Mouse (Mus musculus): ENCODE data around the gene Tbc1d4.
"Not testable (repeated sequence)": the region's sequence is repeated elsewhere in the genome, so short reads cannot be mapped to it uniquely, and the experiment has no call there.

Gene Tbc1d4

GRCm38 (mm10) chr14:101595301-101596080 lies 13.5 kb downstream of the Tbc1d4 start:
- DNase-seq (ENCODE audit: low spot score): no peak

GRCm38 (mm10) chr14:101594001-101594400 lies 15.0 kb downstream of the Tbc1d4 start:
- DNase-seq (ENCODE audit: low spot score): no peak

DNA sequence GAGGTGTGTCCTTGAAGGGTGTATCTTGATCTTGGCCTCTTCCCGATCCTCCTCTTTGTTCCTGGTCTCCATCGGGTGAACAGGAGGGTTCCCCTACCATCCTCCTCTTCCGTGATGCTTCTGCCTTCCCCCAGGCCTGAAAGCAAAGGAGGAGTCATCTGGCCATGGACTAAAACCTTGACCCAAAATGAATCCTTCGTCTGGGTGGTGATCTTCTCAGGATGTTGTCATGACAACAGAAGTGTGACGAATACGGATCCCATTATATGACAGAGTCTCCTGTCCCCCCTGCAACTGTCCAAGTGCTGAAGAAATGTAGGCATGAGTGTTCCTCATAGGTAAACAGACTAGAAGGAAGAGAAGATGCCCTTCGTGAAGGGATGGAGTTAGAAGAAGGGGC lies 15.7 kb downstream of the Tbc1d4 start:
- DNase-seq (ENCODE audit: low spot score): no peak

GRCm38 (mm10) chr14:101591101-101591500 lies 17.9 kb downstream of the Tbc1d4 start:
- DNase-seq (ENCODE audit: low spot score): no peak

- DNase-seq (ENCODE audit: low spot score): not testable (repeated sequence)
Observed at GRCm38 (mm10) chr14:101588209-101588991, 20.6 kb downstream of the Tbc1d4 start.

- not testable (repeated sequence) for DNase-seq (ENCODE audit: low spot score)
Observed at GRCm38 (mm10) chr14:101587366-101588040, 21.5 kb downstream of the Tbc1d4 start.

DNA sequence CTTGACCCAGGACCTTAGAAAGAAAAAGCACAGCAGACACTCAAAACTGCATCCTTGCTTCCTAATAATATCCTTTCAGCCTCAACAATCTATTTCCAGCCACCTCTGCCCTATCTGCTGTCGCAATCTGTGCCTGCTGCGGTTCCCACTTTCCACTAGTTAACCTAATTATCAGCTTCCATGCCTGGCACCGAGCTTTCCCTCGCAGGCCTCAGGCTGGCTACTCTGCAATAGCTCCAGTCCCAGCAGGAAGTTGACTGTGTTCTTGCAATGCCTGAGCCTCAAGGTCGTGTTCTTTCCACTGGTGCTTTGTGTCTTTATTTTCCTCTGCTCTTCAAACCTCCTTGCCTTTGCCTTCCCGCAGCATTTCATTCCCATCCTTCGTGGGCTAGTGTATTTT lies 22.9 kb downstream of the Tbc1d4 start:
- DNase-seq (ENCODE audit: low spot score): no peak

GRCm38 (mm10) chr14:101575651-101576050 lies 33.3 kb downstream of the Tbc1d4 start:
- peak; percentile 37 for DNase-seq (ENCODE audit: low spot score)

- DNase-seq (ENCODE audit: low spot score): no peak
Observed at GRCm38 (mm10) chr14:101574536-101574935, 34.5 kb downstream of the Tbc1d4 start.

DNA sequence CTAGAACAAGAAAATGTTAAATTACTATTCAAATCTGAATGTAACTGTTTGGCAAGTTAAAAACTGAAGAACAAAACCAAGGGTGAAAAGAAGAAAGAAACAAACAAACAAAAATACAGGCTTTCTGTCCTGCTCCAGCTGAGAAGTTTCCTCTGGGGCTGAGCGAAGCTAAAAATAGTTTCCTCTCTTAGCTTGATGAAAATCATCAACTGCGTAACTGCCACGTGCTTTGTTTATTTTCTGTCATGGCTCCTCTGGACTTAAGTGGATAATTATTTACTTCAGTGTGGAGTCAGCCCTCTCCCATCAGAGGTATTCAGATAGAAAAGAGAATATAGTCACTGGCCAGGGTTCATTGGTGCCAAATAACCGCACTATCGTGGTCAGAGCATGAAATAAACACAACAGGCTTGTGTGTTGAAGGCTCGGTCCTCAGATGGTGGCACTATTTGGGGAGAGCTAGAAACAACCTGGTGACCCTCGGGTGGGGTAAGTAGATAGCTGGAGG lies 35.8 kb downstream of the Tbc1d4 start:
- DNase-seq (ENCODE audit: low spot score): no peak

GRCm38 (mm10) chr14:101568828-101569227 lies 40.2 kb downstream of the Tbc1d4 start:
- DNase-seq (ENCODE audit: low spot score): no peak

- DNase-seq (ENCODE audit: low spot score): no peak
Observed at GRCm38 (mm10) chr14:101566717-101567116, 42.3 kb downstream of the Tbc1d4 start.

GRCm38 (mm10) chr14:101565661-101566060 lies 43.3 kb downstream of the Tbc1d4 start:
- DNase-seq (ENCODE audit: low spot score): no peak

DNA sequence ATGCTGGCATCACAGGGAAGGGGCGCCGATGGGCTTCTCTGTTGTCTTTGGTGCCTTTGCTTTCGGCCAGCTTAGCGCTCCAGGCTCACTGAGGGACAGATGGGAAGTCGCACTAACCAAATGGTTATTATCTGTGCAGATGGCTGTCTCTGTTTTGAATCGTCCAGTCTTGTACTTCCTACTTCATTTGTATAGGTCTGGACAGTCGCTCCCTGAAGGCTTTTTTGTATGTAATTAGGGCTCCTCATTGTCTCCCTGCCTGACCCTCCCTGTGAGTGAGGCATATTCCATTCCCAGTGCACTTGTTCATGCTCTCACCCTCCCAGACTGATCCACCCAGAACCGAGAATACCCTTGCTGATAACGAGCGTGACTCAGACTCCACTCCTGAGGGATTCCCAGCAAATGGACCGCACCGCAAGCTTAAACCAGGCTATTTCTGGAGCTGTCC lies 47.7 kb downstream of the Tbc1d4 start:
- peak; percentile 26 for DNase-seq (ENCODE audit: low spot score)

- DNase-seq (ENCODE audit: low spot score): no peak
Observed at GRCm38 (mm10) chr14:101559446-101559845, 49.5 kb downstream of the Tbc1d4 start.

GRCm38 (mm10) chr14:101548885-101549573 lies 60.0 kb downstream of the Tbc1d4 start:
- no peak for DNase-seq (ENCODE audit: low spot score)

DNA sequence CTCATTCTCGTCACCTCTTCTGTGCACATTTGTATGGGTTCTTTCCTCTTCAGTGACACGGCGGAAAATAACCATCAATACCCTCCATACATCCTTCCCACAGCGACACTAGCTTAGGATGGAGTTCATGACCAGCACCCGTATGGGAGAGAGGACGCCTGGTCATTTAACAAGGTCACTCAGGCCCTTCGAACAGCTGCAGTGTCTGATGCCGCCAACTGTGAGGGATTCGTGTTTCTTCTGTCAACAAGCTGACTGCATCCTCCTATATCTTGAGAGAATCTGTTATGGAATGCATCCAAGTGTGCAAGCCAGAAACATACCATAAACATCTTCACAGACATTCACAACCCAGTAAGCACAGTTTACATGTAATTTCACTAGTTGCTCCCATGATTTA lies 67.1 kb downstream of the Tbc1d4 start:
- DNase-seq (ENCODE audit: low spot score): no peak

DNA sequence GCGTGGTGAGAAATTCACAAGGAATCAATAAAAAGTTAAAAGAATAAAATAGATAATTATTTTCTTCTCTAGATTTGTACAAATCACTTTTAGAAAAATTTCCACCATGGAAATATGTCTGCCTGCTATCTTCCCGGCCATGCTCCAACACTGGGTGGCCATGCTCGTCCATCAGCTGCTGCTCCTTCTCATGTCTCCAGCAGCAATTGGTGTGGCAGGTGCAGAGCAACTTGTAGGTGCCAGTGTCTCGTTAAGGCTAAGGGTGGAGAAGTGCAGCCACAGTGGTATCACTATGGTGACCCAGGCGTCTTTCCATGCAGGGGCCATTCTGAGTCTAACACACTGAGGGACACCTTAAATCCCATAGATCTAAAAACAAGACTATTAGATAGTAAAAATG lies 67.8 kb downstream of the Tbc1d4 start:
- DNase-seq (ENCODE audit: low spot score): no peak

GRCm38 (mm10) chr14:101540466-101540865 lies 68.5 kb downstream of the Tbc1d4 start:
- DNase-seq (ENCODE audit: low spot score): no peak

GRCm38 (mm10) chr14:101537906-101538305 lies 71.1 kb downstream of the Tbc1d4 start:
- DNase-seq (ENCODE audit: low spot score): no peak

DNA sequence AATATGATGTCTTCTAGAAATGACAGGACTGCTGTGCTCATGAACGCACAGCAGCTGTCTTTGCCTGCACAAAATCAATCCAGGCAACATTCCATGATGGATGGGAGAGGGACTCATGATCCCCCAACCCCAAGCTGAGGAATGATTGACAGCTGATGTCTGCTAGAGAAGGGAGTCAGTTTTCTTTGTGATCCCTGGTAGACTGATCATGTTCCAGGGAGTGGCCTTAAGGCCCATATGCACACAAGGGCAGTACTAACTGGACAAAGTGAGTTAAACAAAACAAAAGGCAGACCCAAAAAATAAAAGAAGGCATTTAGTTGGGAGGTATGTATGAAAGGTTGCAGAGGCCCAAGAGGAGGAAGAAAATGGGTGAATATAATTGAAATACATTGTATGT lies 71.6 kb downstream of the Tbc1d4 start:
- DNase-seq (ENCODE audit: low spot score): no peak

All from embryo, embryonic 10.5 days (tissue).